Mouse (Mus musculus): ENCODE data around the gene Tatdn3. TPM values are rescaled to one million over a fixed set of nuclear protein-coding genes. Genes with fewer than 3 reads are reported as not detected.

The Tatdn3 gene
- total RNA-seq (2021) = 10 to 100 TPM; 12.2 to 15.5 TPM

DNA sequence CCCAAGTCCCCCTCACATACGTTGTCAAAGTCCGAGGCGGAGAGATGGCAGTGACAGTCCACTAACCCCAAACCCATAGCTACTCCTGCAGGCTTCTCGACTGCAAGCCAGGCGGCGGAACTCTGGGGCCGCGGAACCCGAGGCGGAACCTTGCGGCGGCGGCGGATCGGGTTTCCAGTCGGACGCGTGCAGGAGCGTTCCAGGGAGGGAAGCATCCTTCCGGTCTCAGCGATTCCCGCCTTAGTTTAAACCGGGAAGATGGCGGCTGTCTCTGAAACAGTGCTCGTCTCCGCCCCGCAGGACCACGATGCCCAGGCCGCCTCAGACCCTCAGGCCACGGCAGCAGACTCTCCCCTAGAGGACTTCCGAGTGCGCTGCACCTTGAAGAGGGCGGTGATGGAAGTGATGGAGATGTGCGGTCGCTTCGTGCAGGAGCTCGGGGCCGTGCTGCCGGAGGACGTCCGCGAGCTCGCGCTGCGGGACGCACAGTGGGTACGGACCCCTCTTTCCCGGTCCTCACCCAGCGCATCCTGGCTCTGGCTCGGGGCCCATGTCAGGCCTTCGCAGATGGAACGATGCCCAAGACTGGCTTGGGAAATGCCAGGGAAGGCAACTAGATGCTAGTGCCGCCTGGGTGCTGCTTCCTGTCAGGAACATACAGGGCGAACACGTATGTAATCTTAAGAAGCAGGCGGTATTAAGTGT, at the start of gene Tatdn3, which contains the start of gene Nsl1:
Tatdn3 (minus strand) TSS at position 152 of the 705 bp plus-strand sequence.
Nsl1 (plus strand) TSS at position 232 of the 705 bp plus-strand sequence.
- peak; percentile 94 to 96 for DNase-seq
- intact Hi-C loops (cut with DNase I) = loop anchor here (1.0 kb wide), 1 partner anchor 37 kb away; the partner anchor contains the start of gene Flvcr1

DNA sequence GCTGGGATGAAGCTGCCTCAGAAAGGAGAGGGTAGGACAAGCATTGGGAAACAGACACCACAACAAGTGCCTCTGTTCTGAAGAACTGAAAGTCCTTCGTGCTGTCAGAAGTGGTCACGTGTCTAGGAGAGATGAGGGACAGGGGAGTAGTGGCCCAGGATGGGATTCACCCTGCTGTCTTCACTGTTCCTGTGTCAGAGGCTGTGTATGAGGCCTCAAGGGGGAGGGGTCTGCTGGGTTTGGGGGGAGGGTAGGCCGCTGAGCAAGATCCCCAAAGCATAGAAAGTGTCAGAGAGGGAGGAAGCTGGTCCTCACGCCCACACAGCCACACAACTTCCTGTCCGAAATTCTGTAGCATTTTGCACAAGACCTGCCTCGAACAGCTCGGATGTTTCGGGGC, 48.4 kb upstream of the Tatdn3 start:
- intact Hi-C loops (cut with DNase I) = no loop called here
- DNase-seq = peak in 1 of 2 experiments; percentile 30

DNA sequence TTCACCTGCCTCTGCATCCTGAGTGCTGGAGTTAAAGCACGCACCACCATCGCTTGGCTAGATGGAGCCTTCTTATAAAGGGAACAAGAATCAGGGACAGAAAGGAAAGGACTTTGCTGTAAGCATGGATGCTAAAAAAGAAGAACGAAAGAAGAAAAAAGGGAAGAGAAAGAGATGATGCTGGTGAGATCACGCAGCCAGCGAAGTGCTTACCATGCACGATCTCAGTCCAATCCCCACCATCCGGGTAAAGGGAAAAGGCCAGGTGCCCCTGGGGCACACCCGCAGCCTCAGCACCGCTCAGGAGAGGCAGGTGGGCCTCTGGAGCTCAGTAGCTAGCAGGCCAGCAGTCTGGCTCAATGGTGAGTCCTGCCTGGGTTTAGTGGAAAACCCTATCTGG, 47.2 kb upstream of the Tatdn3 start:
- intact Hi-C loops (cut with DNase I) = no loop called here
- DNase-seq = no peak

DNA sequence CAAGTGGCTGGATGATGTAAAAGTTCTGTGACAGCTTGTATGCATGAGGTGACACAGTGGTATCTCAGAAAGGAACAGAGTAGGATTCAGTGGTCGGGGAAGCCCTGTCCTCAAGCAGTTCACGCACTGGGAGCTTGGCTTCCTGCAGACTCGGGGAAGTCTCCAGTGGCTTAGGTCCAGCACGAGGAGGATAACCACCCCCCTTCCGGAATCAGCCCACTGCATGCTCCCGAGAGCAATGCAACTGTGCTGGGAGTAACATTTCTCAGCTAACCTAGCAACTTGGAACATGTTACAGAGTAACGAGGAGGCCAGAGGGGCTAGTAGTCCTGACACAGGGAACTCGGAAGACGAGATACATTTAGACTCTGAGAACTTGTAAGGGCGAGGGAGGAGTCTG, 44.6 kb upstream of the Tatdn3 start:
- no peak for DNase-seq
- intact Hi-C loops (cut with DNase I) = no loop called here

DNA sequence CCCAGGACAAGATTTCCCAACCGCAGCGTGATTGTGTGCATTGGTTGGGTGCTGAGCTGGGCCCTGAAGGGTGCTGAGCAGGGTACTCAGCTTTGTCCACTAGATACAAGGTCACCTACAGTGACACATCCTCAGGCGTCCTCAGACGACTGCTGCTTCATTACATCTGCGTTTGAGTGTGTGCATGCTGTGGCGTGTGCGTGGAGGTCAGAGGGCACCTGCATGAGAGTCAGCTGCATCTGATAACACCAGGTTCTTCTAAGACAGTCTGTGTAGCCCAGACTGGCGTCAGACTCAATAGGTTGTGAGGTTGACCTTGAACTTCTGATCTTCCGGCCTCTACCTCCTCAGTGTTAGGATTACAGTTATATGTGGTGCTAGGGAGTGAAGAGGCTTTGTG, 42.5 kb upstream of the Tatdn3 start:
- DNase-seq = no peak
- intact Hi-C loops (cut with DNase I) = no loop called here

DNA sequence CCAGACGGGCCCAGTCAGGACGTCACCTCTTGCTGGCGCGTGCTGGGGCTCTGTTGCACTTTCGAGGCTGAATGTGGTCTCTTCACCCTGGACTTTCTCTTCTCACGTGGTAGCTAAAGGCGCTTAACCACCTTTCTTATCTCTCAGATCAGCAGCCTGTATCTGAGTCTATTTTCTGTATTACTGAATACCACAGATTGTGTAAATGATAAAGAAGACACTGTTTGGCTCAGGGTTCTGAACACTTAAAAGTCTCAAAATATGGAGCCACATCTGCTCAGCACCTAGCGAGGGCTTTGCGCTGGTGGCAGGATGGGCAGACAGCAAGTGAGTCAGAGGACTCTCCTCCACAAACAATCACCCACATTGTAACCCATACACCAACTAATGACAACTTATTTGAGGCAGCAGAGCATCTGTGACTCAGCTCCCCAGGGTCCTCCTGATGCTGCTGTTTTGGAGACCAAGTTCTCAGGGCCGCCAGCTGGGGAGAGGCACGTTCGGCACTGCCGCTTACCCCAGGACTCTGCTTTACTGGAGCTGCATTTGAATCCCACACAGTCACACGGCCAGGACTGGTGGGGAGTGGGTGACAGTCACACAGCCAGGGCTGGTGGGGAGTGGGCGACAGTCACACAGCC, 40.1 kb upstream of the Tatdn3 start:
- intact Hi-C loops (cut with DNase I) = no loop called here
- DNase-seq = no peak

DNA sequence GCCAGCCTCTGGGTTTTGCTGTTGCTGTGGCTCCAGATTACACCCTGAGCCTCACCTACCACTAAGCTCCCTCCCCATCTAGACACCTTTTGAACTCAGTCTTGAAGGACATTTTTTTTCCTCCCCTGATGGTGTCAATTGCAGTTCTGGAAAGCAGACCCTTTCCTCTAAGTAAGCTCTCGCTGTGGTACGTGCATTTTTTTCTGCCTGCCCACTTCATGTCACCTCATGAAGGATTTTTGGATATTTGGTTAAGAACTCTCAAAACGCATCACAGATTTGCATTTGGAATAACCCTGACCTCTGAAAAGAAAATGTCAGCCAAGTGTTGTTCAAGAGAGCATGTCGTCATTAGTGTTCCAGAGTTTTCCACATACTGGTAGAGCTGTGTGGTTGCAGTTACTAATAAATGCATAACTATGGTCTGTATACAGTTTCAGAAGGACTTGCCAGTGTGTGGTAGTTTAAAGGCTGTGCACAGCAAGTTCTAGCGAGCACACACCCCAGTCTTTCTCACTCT, 37.1 kb upstream of the Tatdn3 start:
- intact Hi-C loops (cut with DNase I) = no loop called here
- no peak for DNase-seq

DNA sequence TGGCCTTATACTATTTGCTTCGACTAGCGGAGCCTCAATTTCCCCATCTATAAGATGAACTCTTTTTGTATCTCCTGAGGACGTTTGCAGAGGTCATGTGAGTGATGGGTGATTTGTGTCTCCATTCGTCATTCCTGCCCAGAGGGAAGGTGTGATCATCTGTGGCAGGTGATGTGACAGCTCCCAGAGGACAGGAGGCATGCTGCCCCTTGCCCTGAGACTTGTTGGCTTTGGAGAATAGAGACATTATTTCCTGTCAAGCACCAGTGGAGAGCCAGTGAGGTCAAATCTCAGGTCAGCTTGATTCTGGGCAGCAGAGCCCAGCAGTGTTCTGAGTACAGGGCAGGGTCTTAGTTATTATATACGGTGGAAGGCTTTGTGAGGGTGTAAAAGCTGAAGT, 36.4 kb upstream of the Tatdn3 start:
- no peak for DNase-seq
- intact Hi-C loops (cut with DNase I) = no loop called here

DNA sequence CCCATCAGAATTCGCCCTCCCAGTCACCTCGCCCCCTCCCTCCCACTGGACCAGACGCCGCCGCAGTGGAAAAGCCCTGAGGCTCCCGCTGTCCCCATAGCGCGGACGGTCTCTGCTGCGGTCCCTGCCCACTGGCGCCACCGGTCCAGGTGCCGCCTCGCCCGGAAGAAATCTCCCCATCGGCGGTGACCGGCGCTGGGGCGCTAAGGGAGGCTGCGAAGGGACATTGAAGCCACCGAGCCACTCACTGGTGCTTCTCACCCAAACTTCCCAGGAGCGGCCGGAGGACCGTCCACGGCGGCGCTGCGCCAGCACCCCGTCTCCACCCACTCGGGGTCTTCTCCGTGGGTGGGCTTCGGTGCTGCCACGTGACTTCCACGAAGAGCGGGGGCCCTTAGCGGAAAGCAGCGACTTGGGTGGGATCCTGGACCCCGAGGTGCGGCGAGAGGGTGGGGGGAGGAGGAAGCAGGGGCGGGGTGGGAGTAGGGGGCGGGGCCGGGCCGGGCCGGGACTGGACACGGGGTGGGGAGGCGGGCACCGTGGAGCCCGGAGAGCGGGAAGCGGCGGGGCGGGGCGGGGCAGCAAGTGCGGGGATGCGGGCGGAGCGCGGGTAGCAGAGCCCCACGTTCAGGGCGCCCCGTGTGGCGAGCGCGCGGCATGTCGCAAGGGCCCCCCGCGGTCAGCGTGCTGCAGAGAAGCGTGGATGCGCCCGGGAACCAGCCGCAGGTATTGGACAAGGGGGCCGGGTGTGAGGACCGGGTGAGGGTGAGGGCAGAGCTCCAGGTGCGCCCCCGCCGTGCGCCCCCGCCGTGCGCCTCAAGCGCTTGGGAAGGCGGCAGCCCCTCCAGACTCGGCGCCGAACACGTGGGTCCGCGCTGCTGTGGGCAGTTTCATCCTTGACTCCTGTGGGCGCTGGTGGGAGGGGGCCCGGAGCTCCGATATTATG, 35.3 kb upstream of the Tatdn3 start, which contains the start of gene Batf3:
Batf3 (plus strand) TSS at position 46 of the 946 bp plus-strand sequence.
- peak; percentile 51 to 57 for DNase-seq
- intact Hi-C loops (cut with DNase I) = no loop called here

DNA sequence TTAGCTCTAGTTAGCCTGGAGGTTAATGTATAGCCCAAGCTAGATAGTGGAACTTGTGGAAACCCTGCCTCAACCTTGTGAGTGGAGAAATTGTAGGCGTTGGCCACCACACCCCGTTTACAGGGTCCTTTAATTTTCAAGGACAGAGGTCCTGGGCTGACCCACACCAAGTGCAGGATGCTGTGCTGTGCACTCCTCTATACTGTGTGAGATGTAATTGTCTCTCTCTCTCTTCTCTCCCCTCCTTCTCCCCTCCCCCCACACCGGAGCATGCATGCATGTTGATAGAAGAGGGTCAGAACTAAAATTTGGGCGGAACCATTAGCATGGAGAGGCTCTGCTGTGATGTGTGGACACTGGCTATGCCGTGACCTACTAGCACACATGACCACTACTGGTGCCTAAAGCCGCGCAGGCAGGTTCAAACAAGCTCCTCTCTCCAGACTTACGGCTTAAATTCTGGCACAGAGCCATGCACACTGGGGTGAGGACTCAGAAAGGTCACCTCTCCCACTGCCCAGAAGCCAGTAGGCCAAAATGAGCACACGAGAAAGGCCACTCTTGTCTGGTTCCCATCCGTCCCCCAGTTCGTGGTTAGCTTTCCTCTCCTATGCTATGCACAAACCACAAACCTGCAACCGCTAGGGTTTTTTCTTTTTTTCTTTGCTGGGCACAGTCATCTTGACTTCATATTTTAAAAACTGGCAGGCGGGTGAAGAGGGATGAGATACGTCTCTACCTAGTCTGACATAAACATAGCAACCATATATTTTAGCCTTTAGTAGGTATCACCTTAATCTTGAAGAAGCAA, 34.3 kb upstream of the Tatdn3 start:
- intact Hi-C loops (cut with DNase I) = no loop called here
- DNase-seq = no peak

DNA sequence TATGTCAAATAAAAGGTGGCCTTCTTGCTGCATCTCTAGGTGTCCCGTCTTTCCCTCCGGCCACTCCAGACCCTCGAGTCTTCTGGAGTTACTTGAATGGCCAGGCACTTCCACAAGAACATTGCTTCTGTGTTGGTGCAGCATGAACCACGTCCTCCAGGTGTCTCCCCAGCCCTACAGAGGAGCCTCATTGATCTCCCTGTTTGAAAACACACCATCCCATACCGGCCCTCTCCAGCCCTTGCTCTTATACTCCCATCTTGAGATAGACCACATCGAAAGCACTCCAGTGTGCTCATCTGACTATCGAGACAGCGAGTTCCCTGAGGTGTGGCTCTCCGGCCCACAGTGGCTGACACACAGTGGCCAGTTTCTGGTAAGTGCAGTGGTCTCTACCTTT, 32.3 kb upstream of the Tatdn3 start:
- DNase-seq = no peak
- intact Hi-C loops (cut with DNase I) = no loop called here

DNA sequence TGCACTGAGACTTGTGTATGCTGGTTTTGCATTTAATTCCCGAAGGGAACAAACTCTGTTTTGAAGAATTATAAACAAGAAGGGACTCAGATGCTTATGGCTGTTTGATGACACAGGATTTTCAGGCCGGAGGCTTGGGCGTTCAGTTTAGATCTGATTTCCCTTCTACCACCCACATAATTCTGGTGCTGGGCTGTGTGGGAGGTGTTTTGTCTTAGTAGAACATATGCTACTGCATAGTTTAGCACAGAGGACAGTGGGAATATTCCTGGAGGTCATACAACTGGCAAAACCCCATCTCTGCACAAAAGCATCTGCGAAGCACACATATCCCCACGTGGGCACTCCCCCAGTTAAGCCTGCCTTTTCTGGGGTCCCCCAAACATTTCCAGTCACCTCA, 30.8 kb upstream of the Tatdn3 start:
- no peak for DNase-seq
- intact Hi-C loops (cut with DNase I) = no loop called here

DNA sequence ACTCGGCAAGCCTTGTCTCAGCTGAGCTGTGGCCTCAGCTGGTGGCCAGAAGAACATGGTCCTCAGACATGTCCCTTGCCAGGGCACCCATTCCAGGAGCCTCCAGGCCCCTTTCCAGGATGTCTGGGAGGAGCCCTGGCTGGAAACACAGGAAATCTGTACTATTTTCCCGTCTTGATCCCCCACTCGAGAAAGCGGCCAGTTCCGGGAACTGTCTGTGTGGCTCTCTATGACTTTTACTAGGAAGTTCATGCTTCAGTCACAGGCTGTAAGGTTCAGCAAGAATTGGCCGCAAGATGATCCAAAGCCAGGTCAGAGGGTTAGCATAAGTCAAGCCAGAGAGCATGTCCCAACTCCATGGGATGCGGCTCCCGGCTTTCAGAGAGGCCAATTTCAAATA, 29.3 kb upstream of the Tatdn3 start:
- intact Hi-C loops (cut with DNase I) = no loop called here
- DNase-seq = no peak

DNA sequence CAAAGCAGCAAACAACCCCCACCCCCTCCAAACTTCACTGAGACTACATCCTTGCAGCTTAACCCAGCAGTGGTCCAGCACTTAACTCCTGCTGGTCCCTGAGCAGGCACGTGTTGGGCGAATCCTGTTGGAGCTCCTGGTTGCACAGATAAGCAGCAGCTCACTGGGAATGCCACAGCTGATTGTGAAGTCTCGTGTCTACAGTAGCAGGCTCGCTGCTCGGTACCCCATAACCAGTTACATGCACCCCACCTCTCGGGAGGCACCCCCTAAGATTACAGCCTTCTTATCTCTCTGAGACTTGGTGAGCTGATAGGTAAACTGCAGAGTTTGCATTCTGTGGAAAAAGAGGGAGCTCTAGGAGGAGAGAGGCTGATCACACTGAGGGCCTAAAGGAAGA, 26.6 kb upstream of the Tatdn3 start:
- DNase-seq = no peak
- intact Hi-C loops (cut with DNase I) = no loop called here

DNA sequence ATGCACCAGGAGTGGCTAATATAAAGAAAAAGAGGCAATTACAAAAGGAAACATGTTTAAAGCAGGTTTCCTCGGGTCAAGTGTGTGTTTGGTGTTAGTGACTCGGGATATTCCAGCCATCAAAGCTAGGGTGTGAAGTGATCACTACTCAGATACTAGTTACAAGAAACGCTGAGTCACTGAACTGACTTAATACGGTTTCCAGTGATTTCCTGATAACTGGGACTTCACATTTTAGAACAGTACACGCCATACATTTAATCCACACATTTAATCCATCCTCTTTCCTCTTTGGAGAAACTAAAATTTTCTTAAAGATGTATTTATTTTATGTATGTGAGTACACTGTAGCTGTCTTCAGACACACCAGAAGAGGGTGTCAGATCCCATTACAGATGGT, 25.2 kb upstream of the Tatdn3 start:
- intact Hi-C loops (cut with DNase I) = no loop called here
- no peak for DNase-seq

DNA sequence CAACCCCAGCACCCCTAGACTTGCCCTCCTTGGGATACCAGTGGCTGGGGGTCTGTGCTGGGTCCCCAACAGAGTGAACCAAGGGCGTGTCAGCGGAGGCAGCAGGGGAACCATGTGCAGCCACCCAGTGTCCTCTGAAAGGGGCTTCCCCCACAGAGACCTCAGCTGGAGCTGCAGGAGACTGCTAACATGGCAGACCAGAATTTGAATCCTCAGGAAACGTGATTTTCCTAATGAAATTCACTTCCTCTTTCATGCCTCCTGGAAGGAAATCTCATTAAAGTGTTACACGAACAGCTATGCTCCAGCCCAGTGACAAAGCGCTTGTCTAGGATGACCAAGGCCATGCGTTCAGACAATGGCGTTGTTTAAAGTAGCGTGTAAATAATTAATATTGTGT, 24.2 kb upstream of the Tatdn3 start:
- intact Hi-C loops (cut with DNase I) = no loop called here
- no peak for DNase-seq

DNA sequence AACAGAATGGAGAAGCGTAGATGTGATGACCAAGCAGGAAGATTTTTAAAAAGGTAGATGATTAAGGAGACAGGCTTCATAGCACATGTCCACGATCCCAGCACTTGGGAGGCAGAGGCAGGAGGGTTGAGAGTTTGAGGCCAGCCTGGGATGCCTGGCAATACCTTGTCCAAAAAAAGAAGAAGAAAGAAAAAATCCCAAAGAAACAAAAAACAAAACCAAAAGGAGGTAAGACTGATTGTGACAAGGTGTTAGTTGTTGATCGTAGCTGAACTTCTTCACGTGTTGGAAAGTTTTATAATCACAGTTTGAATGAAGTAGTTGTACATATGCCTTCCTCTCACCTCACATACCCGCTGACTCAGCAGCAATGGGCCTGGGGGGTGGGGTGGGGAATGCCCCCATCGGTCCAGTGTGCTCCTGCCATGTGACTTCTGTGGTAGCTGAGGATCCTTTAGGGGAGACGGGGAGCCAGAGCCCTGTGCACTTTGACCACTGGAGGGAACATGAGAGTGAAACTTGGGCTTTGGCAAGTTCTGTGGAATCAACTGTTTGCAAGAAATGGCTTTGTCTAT, 23.7 kb upstream of the Tatdn3 start:
- intact Hi-C loops (cut with DNase I) = no loop called here
- no peak for DNase-seq

DNA sequence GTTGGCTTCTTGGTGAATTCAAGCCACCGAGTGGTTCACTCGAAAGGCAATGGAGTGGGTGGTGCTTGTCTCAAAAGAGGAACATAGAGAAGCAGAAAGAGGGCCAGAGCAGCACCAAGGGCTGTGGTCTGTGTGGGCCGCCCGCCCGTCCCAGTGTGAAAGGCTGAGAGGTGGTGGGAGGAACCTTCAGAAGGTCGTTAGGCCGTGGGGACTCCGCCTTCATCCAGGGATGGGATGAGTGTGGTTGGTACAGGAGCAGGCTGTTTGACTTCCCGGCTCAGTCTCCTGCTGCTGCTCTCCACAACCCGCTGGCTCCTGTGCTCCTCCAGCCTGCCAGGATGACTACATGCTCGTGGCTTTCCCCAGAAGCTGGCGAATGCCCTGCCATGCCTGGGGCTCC, 22.9 kb upstream of the Tatdn3 start:
- intact Hi-C loops (cut with DNase I) = no loop called here
- DNase-seq = no peak

DNA sequence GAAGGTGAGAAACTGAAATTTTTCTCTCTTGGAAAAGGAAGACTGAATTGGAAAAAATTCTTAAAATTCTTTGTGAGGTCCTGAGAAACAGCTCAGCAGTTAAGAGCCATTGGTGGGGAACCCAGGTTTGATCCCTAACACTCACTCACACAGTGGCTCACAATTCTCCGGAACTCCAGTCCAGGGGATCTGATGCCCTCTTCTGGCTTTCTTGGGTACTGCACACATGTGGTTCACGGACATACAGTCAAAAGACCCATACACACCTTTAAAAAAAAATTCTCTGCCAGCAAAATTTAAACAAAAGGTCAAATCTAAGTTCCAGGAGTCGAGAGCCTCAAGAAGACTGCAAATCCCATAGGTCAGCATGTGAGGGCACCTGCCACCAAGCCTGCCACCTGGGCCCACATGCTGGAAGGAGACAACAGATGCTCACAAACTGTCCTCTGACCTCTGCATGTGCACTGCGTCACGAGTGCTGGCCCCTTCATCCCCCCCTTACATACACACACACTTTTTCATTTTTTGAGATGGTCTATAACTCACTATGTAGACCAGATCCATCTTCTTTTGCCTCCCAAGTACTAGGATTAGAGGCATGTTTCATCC, 22.3 kb upstream of the Tatdn3 start:
- peak; percentile 53 to 69 for DNase-seq
- intact Hi-C loops (cut with DNase I) = no loop called here

All from heart, postnatal 36 days (tissue).